ENCODE assay signal across 13 mouse cellular contexts in the genomic region with DNA sequence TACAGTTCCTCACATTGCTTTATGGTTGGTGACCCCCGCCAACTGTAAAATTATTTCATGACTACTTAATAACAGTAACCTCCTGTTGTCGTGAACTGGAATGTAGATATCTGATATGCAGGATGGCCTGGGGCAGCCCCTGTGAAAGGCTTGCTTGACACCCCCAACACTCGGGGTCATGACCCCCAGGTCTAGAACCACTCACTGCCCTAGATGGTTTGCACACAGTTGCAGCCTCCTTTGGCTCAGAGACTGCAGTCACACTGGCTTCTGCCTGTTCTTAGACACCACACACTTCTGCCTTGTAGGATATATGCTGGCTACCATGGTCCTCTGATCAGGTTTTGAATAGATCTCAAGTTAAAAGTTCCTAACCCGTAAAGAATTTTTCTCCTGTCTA.
"Had no signal": no experiment of that assay in that cellular context is flagged by ENCODE, and none has a peak within 500 bp of the region (broad histone marks: within the 10 kb centered on the region; RNA-seq: fewer than 3 reads in every experiment).

No protein-coding gene starts in this region.

- DNase-seq: lung, adult 18-20 months; lung, embryonic 14.5 days; lung, postnatal 10 days; lung, postnatal 4 days; midbrain, embryonic 14.5 days; retina, postnatal 1 day; right cerebral cortex, adult 18-20 months; right cerebral cortex, postnatal 25 days; right cerebral cortex, postnatal 4 days; spleen, adult 18-20 months; thymus, adult 18-20 months; thymus, postnatal 14 days; thymus, postnatal 36 days had no signal
